Mouse (Mus musculus): ENCODE data around the gene Pdcd5. TPM values are rescaled to one million over a fixed set of nuclear protein-coding genes. Genes with fewer than 3 reads are reported as not detected.

Pdcd5 gene
- polyA plus RNA-seq, 1 experiment = 157 TPM

DNA sequence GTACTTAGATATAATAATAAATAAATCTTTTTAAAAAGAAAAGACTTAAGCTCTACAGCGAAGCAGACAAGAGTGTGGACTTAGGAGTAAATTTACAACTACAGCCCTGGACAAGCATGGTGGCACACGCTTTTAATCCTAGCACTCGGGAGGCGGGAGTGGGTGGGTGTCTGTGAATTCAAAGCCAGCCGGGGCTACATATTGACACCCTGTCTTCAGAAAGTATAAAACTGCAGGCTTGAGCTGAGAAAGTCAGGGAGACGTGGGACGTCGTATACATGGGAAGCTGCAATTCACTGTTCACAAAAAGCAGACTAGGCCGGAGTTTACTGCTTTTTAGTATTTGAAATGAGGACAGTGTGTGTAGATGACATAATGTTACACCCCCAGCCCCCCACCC, 10.4 kb downstream of the Pdcd5 start:
- peaks cover 34% of the 10 kb centered on the region for H3K36me3 ChIP-seq (ENCODE audit: control insufficient read depth, insufficient read depth)

DNA sequence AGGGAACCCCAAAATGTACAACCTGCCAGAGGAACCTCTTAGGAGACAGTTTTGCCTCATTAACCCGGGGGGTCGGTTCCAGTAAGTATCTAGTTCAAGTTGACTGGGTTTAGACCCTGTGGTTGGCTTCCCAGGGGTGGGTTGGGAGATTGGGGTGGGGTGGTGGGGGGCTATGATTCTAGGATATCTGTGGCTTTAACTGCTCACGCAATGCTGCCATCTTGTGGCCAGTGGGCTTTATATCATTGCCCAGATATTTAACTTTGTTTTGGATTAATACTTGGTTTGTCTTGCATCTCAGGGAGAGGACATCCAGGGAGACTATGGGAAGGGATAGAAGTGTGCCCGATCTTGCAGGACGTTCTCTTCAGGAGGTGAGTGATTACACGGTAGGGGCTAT, 11.1 kb downstream of the Pdcd5 start:
- no peak for TF ChIP-seq MYOD1 (IDR thresholded peaks at IDR 0.05; ENCODE audit: control insufficient read depth, insufficient read length, low read depth)
- TF ChIP-seq CTCF (IDR thresholded peaks at IDR 0.05; ENCODE audit: control insufficient read depth, insufficient read depth, insufficient read length) = no peak
- no peak for TF ChIP-seq USF1 (IDR thresholded peaks at IDR 0.05; ENCODE audit: low read depth)
- TF ChIP-seq CEBPB (IDR thresholded peaks at IDR 0.05; ENCODE audit: low read depth) = no peak
- no peak for TF ChIP-seq MYOG (IDR thresholded peaks at IDR 0.05; ENCODE audit: control insufficient read depth, extremely low read depth, insufficient read length)
- Histone ChIP-seq H3K36me3 (ENCODE audit: control insufficient read depth, insufficient read depth) (peaks cover 29% of the 10 kb centered on the region), H3ac (ENCODE audit: control insufficient read depth, insufficient read length, low read depth) (no peak overlapping the region), H3K4me3 (ENCODE audit: insufficient read depth, poor library complexity, severe bottlenecking) (no peak overlapping the region), H3K79me3 (ENCODE audit: low read depth) (no peaks in the 10 kb centered on the region), H3K27me3 (ENCODE audit: control insufficient read depth, insufficient read depth, insufficient read length) (no peaks in the 10 kb centered on the region), H3K79me2 (ENCODE audit: control insufficient read depth, insufficient read depth) (no peaks in the 10 kb centered on the region)

More for the DNA sequence above, 10.4 kb downstream of the Pdcd5 start:
- no peak overlapping the region for H3K4me3 ChIP-seq (ENCODE audit: insufficient read depth, poor library complexity, severe bottlenecking)
- no peaks in the 10 kb centered on the region for H3K27me3 ChIP-seq (ENCODE audit: control insufficient read depth, insufficient read depth, insufficient read length)
- no peak for TF ChIP-seq MYOD1 (IDR thresholded peaks at IDR 0.05; ENCODE audit: control insufficient read depth, insufficient read length, low read depth)
- no peak for TF ChIP-seq USF1 (IDR thresholded peaks at IDR 0.05; ENCODE audit: low read depth)
- no peak for TF ChIP-seq MYOG (IDR thresholded peaks at IDR 0.05; ENCODE audit: control insufficient read depth, extremely low read depth, insufficient read length)
- no peak for TF ChIP-seq CTCF (IDR thresholded peaks at IDR 0.05; ENCODE audit: control insufficient read depth, insufficient read depth, insufficient read length)
- TF ChIP-seq MAX (IDR thresholded peaks at IDR 0.05) = no peak
- H3K79me2 ChIP-seq (ENCODE audit: control insufficient read depth, insufficient read depth) = no peaks in the 10 kb centered on the region
- H3K79me3 ChIP-seq (ENCODE audit: low read depth) = no peaks in the 10 kb centered on the region
- H3ac ChIP-seq (ENCODE audit: control insufficient read depth, insufficient read length, low read depth) = no peak overlapping the region

DNA sequence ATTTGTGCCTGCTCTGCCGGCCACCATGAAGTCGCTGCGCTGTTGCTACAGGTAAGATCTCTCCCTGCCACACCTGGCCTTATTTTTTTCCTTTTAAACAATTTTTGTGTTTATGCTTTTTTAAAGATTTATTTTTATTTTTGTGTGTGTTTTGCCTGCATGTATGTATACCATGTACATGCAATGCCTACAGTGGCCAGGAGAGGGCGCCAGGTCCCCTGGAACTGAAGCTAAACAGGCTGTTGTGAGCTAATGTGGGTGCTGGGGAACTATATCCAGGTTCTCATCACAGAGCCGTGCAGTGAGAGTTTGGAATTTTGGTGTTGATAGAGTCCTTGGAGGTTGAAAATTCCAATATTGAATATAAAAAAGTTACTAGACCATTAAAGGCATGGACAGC, 18.8 kb downstream of the Pdcd5 start:
- Histone ChIP-seq H3ac (ENCODE audit: control insufficient read depth, insufficient read length, low read depth) (no peak overlapping the region), H3K27me3 (ENCODE audit: control insufficient read depth, insufficient read depth, insufficient read length) (no peaks in the 10 kb centered on the region), H3K36me3 (ENCODE audit: control insufficient read depth, insufficient read depth) (no peaks in the 10 kb centered on the region), H3K79me2 (ENCODE audit: control insufficient read depth, insufficient read depth) (no peaks in the 10 kb centered on the region), H3K4me3 (ENCODE audit: insufficient read depth, poor library complexity, severe bottlenecking) (no peak overlapping the region), H3K79me3 (ENCODE audit: low read depth) (no peaks in the 10 kb centered on the region)
- TF ChIP-seq CTCF (IDR thresholded peaks at IDR 0.05; ENCODE audit: control insufficient read depth, insufficient read depth, insufficient read length) (peak; percentile 12), MYOG (IDR thresholded peaks at IDR 0.05; ENCODE audit: control insufficient read depth, extremely low read depth, insufficient read length) (no peak)

DNA sequence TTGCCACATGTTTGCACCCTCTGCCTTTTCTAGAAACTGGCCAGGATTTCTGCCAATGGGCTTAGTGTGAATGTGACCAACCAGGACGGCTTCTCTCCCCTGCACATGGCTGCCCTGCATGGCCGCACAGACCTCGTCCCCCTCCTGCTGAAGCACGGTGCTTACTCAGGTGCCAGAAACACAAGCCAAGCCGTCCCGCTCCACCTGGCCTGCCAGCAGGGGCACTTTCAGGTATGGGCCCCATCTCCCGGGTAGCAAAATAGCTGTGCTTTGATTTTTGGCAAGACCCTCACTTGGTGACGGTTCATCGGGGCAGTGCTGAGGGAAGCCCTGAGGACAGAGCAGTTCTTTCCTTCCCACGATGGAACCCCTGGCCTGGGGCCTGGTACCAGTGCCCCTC, 19.9 kb downstream of the Pdcd5 start:
- no peak for TF ChIP-seq MAX (IDR thresholded peaks at IDR 0.05)
- TF ChIP-seq FOSL1 (IDR thresholded peaks at IDR 0.05; ENCODE audit: insufficient read depth, low read length, poor library complexity, severe bottlenecking) = no peak
- no peak for TF ChIP-seq USF1 (IDR thresholded peaks at IDR 0.05; ENCODE audit: low read depth)
- no peak for TF ChIP-seq CTCF (IDR thresholded peaks at IDR 0.05; ENCODE audit: control insufficient read depth, insufficient read depth, insufficient read length)
- TF ChIP-seq MYOG (IDR thresholded peaks at IDR 0.05; ENCODE audit: control insufficient read depth, extremely low read depth, insufficient read length) = no peak
- no peak for TF ChIP-seq MYOD1 (IDR thresholded peaks at IDR 0.05; ENCODE audit: control insufficient read depth, insufficient read length, low read depth)
- TF ChIP-seq CEBPB (IDR thresholded peaks at IDR 0.05; ENCODE audit: low read depth) = no peak
- no peak overlapping the region for H3ac ChIP-seq (ENCODE audit: control insufficient read depth, insufficient read length, low read depth)
- H3K36me3 ChIP-seq (ENCODE audit: control insufficient read depth, insufficient read depth) = no peaks in the 10 kb centered on the region
- H3K79me2 ChIP-seq (ENCODE audit: control insufficient read depth, insufficient read depth) = no peaks in the 10 kb centered on the region
- no peaks in the 10 kb centered on the region for H3K27me3 ChIP-seq (ENCODE audit: control insufficient read depth, insufficient read depth, insufficient read length)
- H3K79me3 ChIP-seq (ENCODE audit: low read depth) = no peaks in the 10 kb centered on the region
- H3K4me3 ChIP-seq (ENCODE audit: insufficient read depth, poor library complexity, severe bottlenecking) = no peak overlapping the region

DNA sequence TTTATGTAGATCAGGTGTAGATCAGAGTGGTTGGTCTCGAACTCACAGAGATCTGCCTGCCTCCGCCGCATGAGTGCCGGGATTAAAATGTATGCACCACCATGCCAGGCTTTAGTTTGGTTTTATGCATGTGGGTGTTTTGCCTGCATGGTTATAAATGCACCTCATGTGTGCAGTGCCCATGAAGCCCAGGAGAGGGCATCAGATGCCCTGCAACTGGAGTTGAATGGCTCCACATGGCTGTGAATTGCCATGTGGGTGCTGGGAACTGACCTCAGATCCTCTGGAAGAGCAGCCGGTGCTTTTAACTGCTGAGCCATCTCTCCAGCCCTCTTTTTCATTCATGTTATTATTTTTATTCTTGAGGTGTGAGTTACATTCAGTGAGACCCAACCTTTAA, 21.3 kb downstream of the Pdcd5 start:
- no peaks in the 10 kb centered on the region for H3K36me3 ChIP-seq (ENCODE audit: control insufficient read depth, insufficient read depth)
- TF ChIP-seq CEBPB (IDR thresholded peaks at IDR 0.05; ENCODE audit: low read depth) (no peak), FOSL1 (IDR thresholded peaks at IDR 0.05; ENCODE audit: insufficient read depth, low read length, poor library complexity, severe bottlenecking) (no peak), MAX (IDR thresholded peaks at IDR 0.05) (no peak), CTCF (IDR thresholded peaks at IDR 0.05; ENCODE audit: control insufficient read depth, insufficient read depth, insufficient read length) (no peak), MYOG (IDR thresholded peaks at IDR 0.05; ENCODE audit: control insufficient read depth, extremely low read depth, insufficient read length) (no peak), MYOD1 (IDR thresholded peaks at IDR 0.05; ENCODE audit: control insufficient read depth, insufficient read length, low read depth) (no peak), USF1 (IDR thresholded peaks at IDR 0.05; ENCODE audit: low read depth) (no peak)
- H3K79me2 ChIP-seq (ENCODE audit: control insufficient read depth, insufficient read depth) = no peaks in the 10 kb centered on the region
- no peak overlapping the region for H3ac ChIP-seq (ENCODE audit: control insufficient read depth, insufficient read length, low read depth)
- H3K27me3 ChIP-seq (ENCODE audit: control insufficient read depth, insufficient read depth, insufficient read length) = no peaks in the 10 kb centered on the region
- H3K79me3 ChIP-seq (ENCODE audit: low read depth) = no peaks in the 10 kb centered on the region
- H3K4me3 ChIP-seq (ENCODE audit: insufficient read depth, poor library complexity, severe bottlenecking) = no peak overlapping the region

DNA sequence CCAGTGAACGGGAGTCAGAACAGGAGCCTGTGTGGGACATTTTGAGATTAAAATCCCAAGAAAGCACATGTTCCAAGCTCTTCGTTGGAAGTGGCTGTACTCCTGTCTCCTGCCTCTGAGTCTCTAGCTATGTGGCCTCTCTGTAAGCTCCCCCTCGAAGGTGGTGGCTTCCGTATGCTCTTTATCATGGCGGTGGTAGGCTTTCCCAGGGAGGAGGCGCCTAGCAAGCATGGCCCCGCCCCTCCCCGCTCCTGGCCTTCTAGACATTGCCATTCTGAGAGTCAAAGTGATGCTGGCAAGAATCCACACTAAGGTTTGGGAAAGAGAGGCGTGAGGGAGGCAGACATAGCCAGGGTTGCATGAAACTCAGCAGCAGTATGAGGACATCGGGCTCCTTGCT, 24.7 kb downstream of the Pdcd5 start:
- no peaks in the 10 kb centered on the region for H3K79me2 ChIP-seq (ENCODE audit: control insufficient read depth, insufficient read depth)
- H3K36me3 ChIP-seq (ENCODE audit: control insufficient read depth, insufficient read depth) = no peaks in the 10 kb centered on the region
- no peaks in the 10 kb centered on the region for H3K79me3 ChIP-seq (ENCODE audit: low read depth)
- H3ac ChIP-seq (ENCODE audit: control insufficient read depth, insufficient read length, low read depth) = no peak overlapping the region
- no peak overlapping the region for H3K4me3 ChIP-seq (ENCODE audit: insufficient read depth, poor library complexity, severe bottlenecking)
- TF ChIP-seq FOSL1 (IDR thresholded peaks at IDR 0.05; ENCODE audit: insufficient read depth, low read length, poor library complexity, severe bottlenecking) = no peak
- no peak for TF ChIP-seq CTCF (IDR thresholded peaks at IDR 0.05; ENCODE audit: control insufficient read depth, insufficient read depth, insufficient read length)
- TF ChIP-seq MYOD1 (IDR thresholded peaks at IDR 0.05; ENCODE audit: control insufficient read depth, insufficient read length, low read depth) = no peak
- TF ChIP-seq MYOG (IDR thresholded peaks at IDR 0.05; ENCODE audit: control insufficient read depth, extremely low read depth, insufficient read length) = no peak
- no peak for TF ChIP-seq USF1 (IDR thresholded peaks at IDR 0.05; ENCODE audit: low read depth)
- no peak for TF ChIP-seq MAX (IDR thresholded peaks at IDR 0.05)
- TF ChIP-seq CEBPB (IDR thresholded peaks at IDR 0.05; ENCODE audit: low read depth) = no peak
- no peaks in the 10 kb centered on the region for H3K27me3 ChIP-seq (ENCODE audit: control insufficient read depth, insufficient read depth, insufficient read length)

All from C2C12 (cell line).